Mouse (Mus musculus): ENCODE measurements around the gene Maml2. TPM values are rescaled to one million over a fixed set of nuclear protein-coding genes. Genes with fewer than 3 reads are reported as not detected.

The Maml2 gene
- total RNA-seq, 2 experiments from 2014 or later: 0.46 to 2.9 TPM

DNA sequence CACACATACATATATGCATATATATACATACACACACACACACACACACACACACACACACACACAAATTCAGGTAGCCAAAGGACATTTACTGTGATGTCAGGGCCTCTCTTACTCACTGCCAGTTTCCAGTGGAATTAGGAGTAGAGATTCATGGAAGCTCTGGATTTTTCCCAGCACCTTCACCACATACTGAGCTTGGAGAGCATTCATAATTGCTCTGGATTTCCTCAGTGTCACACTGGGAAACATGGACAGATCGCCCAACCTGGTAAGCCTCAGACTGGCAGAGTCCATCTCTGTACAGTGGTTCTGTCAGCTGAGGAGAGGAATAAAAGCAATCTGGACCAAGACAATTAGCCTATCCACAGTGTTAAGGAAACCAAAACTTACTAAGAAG lies 263.6 kb downstream of the Maml2 start:
- no peak for ATAC-seq (replicated peaks; ENCODE audit: poor library complexity)

DNA sequence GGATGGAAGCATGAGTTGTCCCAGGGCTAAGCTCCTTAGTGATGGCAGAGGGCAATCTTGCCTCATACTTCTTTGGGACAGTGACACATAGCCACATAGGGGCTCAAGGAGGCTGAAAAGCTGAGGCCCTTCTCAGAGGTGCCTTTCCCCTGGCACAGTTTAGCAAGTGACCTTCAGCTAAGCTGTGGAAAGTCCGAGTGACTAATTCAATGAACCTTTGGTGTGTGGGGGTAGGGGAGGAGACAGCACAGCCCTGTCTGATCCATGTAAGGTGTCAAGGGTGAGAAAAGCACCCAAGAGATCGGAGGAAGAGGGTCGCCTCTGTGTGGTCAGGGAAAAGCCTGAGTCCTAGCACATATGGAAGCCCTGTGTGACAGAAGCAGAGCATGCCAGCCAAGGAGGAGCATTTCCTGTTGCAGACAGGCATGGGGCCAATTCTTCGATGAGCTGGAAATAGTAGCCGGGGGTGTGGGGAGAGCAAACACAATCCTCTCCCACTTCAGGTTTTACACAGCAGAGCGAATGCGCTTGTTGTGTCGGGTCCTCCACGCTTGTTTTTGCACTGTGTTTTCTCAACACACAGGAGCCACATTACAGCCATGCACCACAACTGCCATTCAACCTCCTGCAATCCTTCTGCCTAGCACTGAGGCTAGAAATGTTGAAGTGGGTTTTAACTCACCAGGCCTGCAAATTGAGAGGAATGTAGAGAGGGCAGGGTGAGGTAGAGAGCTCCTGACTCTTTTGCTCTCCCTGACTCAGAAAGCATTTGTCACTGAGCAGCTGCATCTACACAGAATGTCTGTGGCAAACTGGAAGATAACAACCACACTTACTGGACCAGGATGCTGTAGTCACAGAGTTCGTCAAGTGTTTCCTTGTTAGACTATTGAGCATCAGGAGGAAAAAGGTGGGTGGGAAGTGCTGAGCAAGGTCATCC lies 266.0 kb downstream of the Maml2 start:
- peak; percentile 22 for ATAC-seq (replicated peaks; ENCODE audit: poor library complexity)

DNA sequence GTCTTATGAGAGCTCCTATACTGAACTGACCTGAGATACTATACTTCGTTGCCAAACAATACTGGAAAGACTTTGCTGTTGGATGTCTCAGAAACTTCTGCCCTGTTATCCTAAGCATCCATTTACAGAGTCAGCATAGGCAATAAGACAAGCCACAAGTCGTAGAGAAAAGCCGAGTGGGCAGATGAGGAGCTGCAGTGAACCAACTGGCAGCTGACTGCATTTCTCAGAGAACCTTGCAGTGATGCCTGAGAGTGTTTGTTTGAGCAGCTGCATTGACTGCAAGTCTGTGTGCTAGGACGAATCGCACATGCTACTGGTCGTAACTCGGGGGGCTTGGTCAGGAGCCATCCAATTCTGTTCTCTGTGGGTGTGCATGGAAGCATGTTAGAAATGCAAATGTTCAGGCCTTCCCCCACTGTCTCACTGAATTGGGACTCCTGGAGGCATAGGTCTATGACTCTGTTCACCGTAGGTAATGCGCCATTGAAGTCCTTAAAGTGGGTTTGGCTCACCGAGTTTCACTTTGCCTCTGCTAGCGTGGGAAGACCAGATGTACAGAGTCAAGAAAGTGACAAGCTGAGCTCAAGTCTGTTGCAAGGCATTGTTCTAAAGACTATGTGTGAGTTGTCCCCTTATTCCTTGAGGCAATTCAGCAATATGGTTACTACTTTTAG lies 267.7 kb downstream of the Maml2 start:
- ATAC-seq (replicated peaks; ENCODE audit: poor library complexity): no peak

DNA sequence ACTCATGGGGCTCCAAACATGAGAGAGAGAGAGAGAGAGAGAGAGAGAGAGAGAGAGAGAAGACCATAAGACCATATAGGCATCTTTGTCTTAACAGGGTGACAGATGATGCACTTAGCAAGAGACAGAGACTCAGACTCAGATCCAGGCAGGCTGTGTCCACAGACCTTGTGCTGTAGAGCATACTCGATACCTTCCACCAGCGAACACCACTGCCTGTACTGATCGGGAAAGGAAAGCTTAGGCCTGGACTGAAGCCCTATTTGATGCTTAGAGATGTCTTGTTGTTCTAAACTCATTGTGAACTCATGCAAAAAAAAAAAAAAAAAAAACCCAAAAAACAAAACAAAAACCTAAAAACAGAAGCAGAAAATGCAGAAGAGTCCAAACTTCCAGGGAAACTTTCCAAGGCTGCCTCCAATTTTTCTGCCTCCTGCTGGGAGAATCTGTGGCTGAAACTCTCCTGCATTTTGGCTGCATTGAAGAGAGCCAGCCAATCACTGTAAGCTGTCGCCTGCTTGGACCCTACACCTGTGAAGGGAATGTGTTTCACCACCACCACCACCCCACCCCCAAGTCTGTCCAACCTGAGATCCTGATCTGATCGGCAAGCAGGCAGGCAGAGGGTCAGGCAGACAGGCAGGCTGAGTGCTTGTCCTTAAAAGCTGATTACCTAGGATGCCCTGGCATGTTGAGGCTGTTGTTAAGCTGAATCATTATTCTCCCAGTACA lies 268.6 kb downstream of the Maml2 start:
- ATAC-seq (replicated peaks; ENCODE audit: poor library complexity): no peak

DNA sequence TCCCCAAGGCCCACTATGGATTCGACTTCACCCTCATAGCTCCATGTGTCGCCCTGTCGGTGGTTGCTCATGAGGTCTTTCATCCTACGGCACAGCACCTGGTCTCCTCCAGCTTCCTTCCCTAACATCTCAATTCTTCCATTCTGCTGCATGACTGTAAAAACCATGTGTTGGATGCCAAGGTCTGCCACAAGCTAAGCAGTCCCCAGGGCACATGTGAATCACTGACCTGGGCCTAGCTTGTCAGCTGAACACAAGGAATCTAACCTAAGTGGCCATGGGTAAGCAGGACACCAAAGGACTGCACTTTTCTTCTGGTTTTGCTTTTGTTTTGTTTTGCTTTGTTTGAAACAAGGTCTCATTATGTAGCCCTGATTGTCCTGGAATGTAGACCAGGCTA lies 271.3 kb downstream of the Maml2 start:
- ATAC-seq (replicated peaks; ENCODE audit: poor library complexity): no peak

DNA sequence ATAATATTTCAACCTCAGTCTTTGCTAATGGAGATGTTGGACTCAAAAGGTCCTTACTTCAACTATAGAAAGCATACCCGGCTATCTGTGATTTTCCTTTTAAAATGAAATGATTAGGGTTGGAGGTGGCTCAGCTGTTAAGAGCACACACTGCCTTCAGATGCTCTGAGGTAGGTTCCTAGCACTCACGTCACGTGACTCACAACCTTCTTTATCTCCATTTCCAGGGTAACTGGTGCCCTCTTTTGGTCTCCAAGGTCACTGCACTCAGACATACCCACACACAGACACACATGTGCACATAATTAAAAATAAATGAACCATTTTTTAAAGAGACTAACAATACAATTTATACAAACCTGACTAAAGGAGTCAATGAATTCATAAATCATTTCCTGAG lies 275.1 kb downstream of the Maml2 start:
- ATAC-seq (replicated peaks; ENCODE audit: poor library complexity): no peak

DNA sequence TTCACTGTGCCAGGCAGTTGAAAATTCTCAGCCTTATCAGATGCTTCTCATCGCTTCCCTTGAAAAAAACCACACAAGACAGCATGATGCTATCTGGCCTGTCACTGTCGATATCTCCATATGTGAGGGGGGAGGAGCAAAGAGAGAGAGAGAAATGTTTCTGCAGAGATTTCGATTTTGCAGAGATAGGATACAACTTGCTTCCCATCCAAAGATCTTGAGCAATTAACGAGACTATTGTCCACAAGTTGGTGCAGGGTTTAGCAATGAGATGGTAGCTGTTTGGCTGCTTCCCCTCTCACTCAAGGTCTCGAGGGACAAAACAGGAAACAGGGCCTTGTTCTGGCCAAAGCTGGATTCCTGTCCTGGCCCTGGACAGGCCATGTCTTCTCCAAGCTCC lies 276.3 kb downstream of the Maml2 start:
- ATAC-seq (replicated peaks; ENCODE audit: poor library complexity): peak; percentile 86

DNA sequence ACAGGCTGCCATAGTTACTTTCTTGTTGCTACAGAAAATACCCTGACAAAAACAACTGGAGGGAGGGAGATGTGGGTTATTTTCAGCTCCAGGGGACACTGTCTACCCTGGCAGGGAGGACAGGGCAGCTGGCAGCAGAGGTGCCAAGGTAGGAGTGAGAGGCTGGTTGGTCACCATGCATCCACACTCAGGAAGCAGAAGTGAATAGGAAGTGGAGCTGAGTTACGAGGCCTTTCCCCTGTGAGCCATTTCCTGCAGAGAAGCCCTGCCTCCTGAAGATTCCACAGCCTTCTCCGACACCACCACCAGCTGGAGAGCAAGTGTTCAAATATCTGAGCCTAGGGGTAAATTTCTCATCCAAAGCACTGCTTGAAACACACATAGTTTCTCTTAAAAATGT lies 277.2 kb downstream of the Maml2 start:
- ATAC-seq (replicated peaks; ENCODE audit: poor library complexity): peak; percentile 71

DNA sequence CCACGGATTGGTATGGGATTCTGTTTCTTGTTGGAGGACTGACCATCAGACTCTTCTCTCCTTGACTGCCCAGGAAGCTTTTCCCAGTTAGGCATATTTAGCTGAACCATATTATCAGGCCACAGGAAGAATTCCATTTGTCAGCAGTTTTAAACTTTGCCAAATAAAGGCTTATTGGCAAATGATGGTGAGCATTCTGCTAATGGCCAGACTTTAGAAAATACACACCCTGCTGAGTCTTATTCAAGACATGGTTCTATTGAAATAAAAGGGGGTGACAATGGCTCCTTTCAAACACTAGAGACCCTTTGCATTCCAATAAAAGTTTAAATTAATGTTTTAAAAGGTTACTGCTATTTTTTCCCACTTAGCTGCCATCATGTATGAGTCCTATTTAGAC lies 279.4 kb downstream of the Maml2 start:
- ATAC-seq (replicated peaks; ENCODE audit: poor library complexity): no peak

DNA sequence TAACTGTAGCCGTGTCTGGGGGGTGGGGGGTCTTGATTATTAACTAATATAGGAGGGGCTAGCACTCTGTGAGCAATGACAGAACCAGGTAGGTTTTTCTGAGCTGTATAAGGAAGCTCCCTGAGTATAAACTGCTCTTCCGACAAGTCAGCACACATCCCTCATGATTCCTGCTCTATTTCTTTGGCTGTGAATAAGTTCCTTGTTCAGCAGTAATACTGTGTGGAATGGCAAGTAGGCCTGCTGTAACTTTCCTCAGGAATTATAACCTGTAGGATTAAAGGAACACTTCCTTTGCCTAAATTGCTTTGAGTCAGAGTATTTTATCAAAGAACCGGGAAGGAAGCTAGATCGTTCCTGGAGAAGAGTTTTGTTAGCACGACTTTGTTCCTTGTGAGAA lies 283.4 kb downstream of the Maml2 start:
- ATAC-seq (replicated peaks; ENCODE audit: poor library complexity): no peak

DNA sequence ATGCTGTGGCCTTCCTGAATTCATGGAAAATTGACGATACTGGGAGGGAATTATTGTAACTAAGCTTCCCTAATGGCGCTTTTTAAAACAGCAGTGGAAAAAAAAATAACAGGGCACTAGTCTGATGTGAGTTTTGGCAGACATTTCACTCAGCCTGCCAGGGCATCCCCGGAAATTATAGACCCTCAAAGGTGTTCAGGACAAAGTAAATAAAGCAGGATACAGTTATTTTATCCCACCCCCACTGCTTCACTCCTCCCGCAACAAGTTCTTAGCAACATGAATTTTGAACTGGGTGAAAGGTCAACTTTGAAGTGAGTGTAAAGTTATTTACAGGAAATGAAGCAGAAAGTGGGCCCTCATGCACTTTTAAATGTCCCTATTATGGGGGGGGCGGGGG lies 286.2 kb downstream of the Maml2 start:
- no peak for ATAC-seq (replicated peaks; ENCODE audit: poor library complexity)

DNA sequence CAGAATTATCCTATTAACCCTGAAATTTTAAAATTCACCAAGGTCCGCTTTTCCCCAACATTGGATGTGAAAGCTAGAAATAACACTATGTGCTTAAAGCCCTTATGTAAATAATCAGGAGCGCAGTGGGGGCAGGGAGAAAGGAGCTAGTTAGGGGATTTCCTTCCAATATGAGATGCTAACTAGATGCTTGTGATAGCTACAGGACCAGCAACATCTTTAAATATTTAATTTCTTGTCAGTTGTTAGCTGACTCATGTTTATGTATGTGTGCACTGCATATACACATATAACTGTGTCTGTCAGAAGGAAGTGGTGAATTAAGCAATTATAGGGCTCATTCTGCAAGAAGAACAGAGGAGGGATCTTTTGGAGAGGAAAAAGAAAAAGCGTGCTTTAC lies 286.7 kb downstream of the Maml2 start:
- peak; percentile 40; the same call in 1 of the 2 replicates for ATAC-seq (replicated peaks; ENCODE audit: poor library complexity)

DNA sequence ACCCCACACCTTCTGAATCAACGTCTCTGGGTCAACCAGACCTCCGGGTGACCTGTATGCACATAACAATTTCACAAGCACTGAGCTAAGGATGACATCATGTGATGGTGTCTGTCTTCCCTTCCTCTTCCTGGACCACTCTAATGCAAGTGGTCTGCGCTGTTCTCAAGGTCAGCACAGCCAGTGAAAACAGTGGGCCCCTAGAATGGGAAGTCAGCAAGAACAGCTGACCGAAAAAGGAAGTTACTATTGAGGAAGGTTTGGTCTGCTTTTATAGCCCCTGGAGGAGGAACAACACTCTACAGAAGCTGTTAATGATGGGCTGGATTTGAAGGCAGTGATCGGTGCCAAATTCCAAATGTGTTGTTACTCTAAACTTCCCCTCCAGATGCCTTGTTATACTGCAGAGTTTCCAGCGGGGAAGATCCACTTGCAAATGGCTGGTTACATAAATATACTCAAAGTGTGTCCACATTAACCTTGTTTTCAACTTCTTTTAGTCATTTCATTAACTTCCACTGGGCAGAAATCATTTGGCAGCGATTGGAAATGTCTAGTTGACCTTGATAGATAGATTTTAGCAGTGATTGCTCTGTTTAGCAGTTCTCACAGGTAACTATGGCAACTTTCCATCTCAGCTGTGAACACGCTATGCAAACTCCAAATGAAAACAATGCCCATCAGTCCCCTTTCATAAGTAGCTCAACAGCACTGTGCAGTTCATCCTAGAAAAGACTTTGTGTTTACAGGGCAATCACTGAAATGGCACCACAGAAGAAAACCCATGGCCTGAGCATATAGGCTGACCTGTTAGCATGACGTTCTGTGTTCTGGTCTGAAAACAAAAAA lies 289.6 kb downstream of the Maml2 start:
- ATAC-seq (replicated peaks; ENCODE audit: poor library complexity): peak; percentile 96

DNA sequence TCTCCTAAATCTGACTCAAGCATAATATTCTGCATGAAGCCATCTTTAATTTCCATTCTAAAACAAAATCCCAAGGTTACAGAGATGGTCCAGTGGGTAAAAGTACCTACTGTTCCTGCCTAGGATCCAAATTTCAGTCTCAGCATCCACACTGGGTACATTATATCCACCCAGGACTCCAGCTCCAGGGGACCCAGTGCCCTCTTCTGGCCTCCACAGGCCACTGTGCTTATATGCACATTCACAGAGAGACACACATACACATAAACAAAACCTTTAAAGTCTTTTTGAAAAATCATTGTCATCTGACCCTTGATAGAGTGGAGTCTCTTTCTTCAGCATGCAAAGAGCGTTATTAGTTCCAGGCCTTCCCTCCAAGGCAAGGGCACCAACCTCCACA lies 291.0 kb downstream of the Maml2 start:
- no peak for ATAC-seq (replicated peaks; ENCODE audit: poor library complexity)

DNA sequence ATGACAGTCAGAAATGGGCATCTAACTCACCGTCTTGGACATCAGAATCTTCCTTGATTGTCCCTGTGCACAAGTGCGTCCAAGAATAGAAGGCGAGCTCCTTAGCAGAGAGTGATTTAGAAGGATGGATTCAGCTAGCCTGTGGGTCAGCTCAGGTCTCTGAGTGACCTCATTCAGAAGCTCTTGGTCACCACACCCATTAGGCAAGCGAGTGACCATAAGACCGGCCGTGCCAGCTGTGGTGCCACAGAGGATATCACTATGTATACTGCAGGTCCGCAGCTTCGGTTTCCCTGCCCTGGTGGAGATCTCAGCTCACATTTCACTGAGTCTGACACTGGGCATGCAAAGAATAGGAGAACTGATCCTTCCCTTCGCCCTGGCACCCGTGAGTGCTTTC lies 294.9 kb downstream of the Maml2 start:
- ATAC-seq (replicated peaks; ENCODE audit: poor library complexity): no peak

DNA sequence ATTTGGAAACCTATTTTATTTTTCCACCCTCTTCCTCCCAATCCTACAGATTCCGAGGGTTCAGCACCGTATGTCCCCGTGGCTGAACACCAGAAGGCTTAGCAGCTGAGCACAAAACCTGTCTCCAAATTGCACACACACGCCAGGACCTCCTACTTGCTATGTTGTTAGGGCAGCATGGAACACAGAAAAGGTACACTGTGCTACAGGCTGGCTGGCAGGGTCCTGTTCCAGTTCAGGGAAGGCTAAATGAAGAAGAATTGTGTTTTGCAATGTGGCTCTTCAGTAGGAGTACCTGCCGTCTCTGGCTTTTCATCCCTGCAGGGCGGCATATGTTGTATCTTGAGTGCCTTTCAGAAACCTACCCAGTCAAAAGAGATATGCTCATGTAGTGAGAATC lies 300.0 kb downstream of the Maml2 start:
- no peak for ATAC-seq (replicated peaks; ENCODE audit: poor library complexity)

DNA sequence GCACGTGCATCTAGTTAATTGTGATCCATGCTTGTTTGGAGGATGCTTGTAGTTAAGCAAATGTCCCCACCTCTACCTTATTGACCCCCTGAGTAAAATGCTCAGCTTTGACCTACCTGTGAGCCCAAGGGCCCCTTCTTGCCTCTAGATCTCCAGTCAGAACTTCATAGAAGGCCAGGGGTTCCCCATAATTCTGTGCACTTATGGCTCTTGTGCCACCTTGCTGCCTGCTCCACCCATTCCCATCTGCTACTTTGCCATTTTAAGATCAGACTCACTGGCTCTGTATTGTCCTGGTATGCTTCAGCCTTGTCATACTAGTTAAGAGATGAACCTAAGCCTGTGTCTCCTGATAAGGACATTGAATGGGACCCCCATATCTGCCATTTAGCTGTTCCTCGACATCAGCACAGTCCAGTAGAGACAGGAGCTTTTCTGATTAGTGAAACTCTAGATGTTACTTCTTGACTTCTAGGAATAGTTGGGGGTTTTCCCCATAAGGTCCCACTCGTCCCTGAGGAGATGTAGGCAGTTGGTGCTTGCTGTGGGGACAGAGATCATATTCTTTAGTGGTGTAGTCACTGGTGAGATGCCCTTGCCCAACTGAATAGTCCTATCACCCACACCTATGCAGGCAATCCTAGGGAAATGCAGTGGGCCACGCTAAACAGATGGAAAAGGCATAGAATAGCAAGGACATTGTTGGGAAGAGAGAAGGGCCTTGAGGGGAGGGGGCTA lies 301.0 kb downstream of the Maml2 start:
- no peak for ATAC-seq (replicated peaks; ENCODE audit: poor library complexity)

DNA sequence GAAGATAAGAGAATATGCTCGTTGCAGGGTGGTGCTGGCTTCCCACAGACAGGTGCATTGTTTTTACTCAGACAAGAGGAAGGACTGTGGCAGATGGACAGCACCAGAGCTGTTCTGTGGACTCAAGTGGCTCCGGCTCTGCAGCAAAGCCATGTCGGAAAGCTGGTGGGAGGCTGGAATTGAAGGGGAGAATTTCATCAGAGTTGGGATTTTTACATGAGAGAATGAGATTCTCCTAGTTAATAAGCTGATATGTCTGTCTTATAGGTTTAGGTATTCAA lies 301.5 kb downstream of the Maml2 start:
- ATAC-seq (replicated peaks; ENCODE audit: poor library complexity): no peak

DNA sequence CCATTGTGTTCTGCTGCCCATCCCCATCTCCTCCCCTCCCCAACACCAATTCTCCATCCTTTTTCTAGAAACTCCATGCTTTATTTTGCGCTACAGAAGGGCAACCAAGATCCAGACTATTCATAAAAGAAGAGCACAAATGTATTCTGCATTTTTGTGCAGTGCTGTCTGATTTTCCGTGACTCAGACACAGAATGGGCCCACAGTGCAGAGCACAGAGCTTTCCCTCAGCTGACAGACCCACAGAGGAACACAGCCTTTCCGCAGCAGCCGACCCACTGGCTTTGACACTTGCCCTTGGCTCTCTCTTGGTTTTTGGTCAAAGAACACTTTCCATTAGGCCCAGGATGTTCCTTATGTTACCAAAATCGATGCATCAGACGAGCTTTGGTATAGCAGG lies 302.0 kb downstream of the Maml2 start:
- no peak for ATAC-seq (replicated peaks; ENCODE audit: poor library complexity)

DNA sequence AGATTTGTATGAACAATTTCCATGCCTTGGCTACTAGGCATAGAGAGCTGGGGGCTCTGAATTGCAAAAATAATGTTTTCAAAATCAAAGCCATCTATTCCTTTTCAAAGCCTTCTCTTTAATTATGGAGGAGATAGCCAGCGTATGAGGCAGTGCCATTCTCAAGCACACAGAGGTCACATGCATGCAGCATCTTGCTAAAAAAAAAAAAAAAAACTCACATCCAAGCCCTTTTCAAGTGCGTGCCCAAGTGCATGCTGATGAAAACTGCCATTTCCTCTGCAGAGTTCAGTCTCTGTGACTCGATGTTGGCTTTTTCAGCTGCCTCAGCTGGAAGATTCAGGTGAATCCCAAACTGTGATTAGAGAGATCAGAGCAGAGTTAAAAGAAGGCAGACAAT lies 304.0 kb downstream of the Maml2 start:
- ATAC-seq (replicated peaks; ENCODE audit: poor library complexity): no peak
